Mouse (Mus musculus) forebrain, embryonic 13.5 days (tissue): Measurements from ENCODE around the gene Chl1. TPM values are rescaled to one million over a fixed set of nuclear protein-coding genes. Genes with fewer than 3 reads are reported as not detected.
A peak's percentile ranks its signal among the peaks of the same experiment; 100 is the strongest.

Experiments used
- ATAC-seq: fragments of 200-750 bp; cut with Nextera tagmentation; 2 replicates; pipeline ENCODE4 v1.8.0; 2017
- H3K27ac ChIP-seq: fragments of 300-500 bp; sonication (generic); 2 replicates; pipeline ENCODE4 v1.5.1; 2015; ENCODE audit warnings: inconsistent platforms, mild to moderate bottlenecking, moderate library complexity
- H3K27me3 ChIP-seq: fragments of 300-500 bp; sonication (generic); 2 replicates; pipeline ENCODE4 v1.6.1; 2015; ENCODE audit warnings: mild to moderate bottlenecking, inconsistent platforms
- H3K36me3 ChIP-seq: fragments of 300-500 bp; sonication (generic); 2 replicates; pipeline ENCODE4 v1.6.1; 2015; ENCODE audit warnings: mild to moderate bottlenecking, inconsistent platforms; ENCODE audit not compliant: poor library complexity, severe bottlenecking
- H3K4me1 ChIP-seq: fragments of 300-500 bp; sonication (generic); 2 replicates; pipeline ENCODE4 v1.6.1; 2015; ENCODE audit warnings: inconsistent platforms
- H3K4me2 ChIP-seq: fragments of 300-500 bp; sonication (generic); 2 replicates; pipeline ENCODE4 v1.6.1; 2015; ENCODE audit warnings: inconsistent platforms, mild to moderate bottlenecking, moderate library complexity
- H3K4me3 ChIP-seq: fragments of 300-500 bp; sonication (generic); 2 replicates; pipeline ENCODE4 v1.5.1; 2015; ENCODE audit warnings: mild to moderate bottlenecking, inconsistent platforms
- H3K9ac ChIP-seq: fragments of 300-500 bp; sonication (generic); 2 replicates; pipeline ENCODE4 v1.6.1; 2015; ENCODE audit warnings: mild to moderate bottlenecking, inconsistent platforms
- H3K9me3 ChIP-seq: fragments of 300-500 bp; sonication (generic); replicated peaks from 2 replicates; pipeline ENCODE4 v1.6.1; 2016; ENCODE audit warnings: inconsistent platforms
- WGBS: fragments of 180-500 bp; shearing (Covaris S2); methylation state at CpG from one replicate; pipeline ENCODE4 v1.1.7; 2015; 5-methylcytosine and 5-hydroxymethylcytosine counted together
- polyA plus RNA-seq: library from polyadenylated mRNA; unstranded; fragments of >200 nt; fragmentation: Nextera tagmentation; extraction: Ambion mirVana; gene quantifications from 2 replicates; pipeline ENCODE4 v1.2.1, GENCODE M21; 2015

Chl1 gene
- polyA plus RNA-seq, 1 experiment from 2014 or later = 42.4 TPM

DNA sequence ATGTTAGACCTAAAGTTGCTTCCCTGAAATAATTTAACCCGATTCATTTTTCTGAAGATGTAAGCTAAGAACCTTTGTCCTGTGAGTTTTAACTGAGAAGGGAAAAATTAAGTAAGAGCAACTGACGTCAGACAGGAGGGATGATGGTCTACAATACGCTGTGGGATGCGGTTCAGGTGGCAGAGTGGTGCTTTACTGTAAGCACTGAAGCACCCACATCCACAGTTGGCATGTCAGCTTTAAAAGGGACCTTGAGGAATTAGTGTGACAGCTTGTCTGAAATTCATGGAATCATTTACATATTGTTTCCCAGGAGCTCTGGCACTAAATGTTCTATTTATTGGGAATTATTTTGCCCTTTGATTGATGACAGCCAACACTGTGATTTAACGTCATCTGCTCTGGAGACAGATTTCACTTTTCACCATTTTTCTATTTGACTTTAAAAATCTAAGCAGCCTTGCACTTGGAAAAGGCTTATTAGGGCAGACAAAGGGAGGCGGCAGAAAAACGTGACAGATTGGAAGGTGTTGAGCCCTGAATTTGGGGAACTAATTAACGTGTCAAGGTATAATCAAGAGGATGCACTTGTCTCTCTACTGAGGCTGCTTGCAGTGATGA is 3.3 kb downstream of the Chl1 start:
- Histone ChIP-seq H3K9ac (no peak overlapping the region), H3K4me2 (peak overlapping the region; percentile 45), H3K9me3 (no peaks in the 10 kb centered on the region), H3K27ac (peak overlapping the region; percentile 69), H3K4me1 (peaks cover 40% of the 10 kb centered on the region), H3K27me3 (peaks cover 29% of the 10 kb centered on the region), H3K36me3 (no peaks in the 10 kb centered on the region), H3K4me3 (peak overlapping the region; percentile 22)
- ATAC-seq = peak; percentile 60
- 40% methylated on average over 8 of the region's 8 CpGs for WGBS

GRCm38 (mm10) chr6:103514346-103514745 is 4.0 kb downstream of the Chl1 start:
- no peak overlapping the region for H3K4me2 ChIP-seq
- peaks cover 40% of the 10 kb centered on the region for H3K4me1 ChIP-seq
- peak; percentile 1; the same call in 1 of the 2 replicates for ATAC-seq
- H3K4me3 ChIP-seq = 0 out of 2 replicates have a peak overlapping the region, but pooled peaks have one; percentile 22
- peaks cover 29% of the 10 kb centered on the region for H3K27me3 ChIP-seq
- WGBS = 11% methylated on average over 1 of the region's 1 CpGs
- no peaks in the 10 kb centered on the region for H3K9me3 ChIP-seq
- H3K36me3 ChIP-seq = no peaks in the 10 kb centered on the region
- no peak overlapping the region for H3K27ac ChIP-seq
- no peak overlapping the region for H3K9ac ChIP-seq

GRCm38 (mm10) chr6:103514756-103515155 is 4.4 kb downstream of the Chl1 start:
- WGBS = 30% methylated on average over 1 of the region's 1 CpGs
- Histone ChIP-seq H3K9me3 (no peaks in the 10 kb centered on the region), H3K36me3 (no peaks in the 10 kb centered on the region), H3K27ac (no peak overlapping the region), H3K27me3 (peaks cover 29% of the 10 kb centered on the region), H3K4me3 (no peak overlapping the region), H3K9ac (no peak overlapping the region), H3K4me1 (peaks cover 40% of the 10 kb centered on the region), H3K4me2 (no peak overlapping the region)
- no peak for ATAC-seq

GRCm38 (mm10) chr6:103519596-103519995 is 9.2 kb downstream of the Chl1 start:
- Histone ChIP-seq H3K27ac (no peak overlapping the region), H3K4me2 (no peak overlapping the region), H3K36me3 (no peaks in the 10 kb centered on the region), H3K9ac (no peak overlapping the region), H3K27me3 (no peaks in the 10 kb centered on the region), H3K4me1 (no peaks in the 10 kb centered on the region), H3K4me3 (no peak overlapping the region), H3K9me3 (no peaks in the 10 kb centered on the region)
- WGBS = 80% methylated on average over 2 of the region's 2 CpGs
- ATAC-seq = no peak

DNA sequence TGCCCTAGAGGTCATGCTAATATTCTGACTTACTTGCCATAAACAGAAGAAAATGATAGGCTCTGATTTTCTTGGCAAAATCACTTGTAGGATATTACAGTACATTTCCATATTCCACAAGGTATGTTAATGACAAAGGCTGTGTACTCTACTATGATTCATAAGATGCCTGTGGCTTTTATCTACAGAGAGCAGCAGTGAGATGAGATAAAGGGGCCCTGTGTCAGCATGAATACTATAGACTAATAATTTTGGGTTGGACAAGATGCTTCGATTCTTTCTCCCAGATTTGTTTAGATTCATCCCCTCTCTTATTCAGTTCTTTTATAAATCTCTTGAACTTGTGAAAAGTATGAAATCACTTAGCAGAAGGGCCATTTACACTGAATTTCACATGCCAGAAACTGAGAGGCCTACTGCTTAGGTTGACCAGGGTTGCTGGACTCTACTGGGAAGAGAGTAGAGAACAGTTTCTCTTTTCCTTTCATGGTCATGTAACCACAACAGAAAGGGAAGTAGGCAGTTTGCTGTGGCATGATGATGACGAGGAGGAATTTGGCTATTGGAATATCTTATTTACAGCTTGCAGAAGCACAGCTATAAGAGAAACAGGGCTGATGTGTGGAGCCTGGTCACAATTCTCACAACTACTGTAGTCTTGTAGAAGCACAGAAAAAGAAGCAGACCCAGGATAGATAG is 15.1 kb downstream of the Chl1 start:
- WGBS = 86% methylated on average over 2 of the region's 2 CpGs

DNA sequence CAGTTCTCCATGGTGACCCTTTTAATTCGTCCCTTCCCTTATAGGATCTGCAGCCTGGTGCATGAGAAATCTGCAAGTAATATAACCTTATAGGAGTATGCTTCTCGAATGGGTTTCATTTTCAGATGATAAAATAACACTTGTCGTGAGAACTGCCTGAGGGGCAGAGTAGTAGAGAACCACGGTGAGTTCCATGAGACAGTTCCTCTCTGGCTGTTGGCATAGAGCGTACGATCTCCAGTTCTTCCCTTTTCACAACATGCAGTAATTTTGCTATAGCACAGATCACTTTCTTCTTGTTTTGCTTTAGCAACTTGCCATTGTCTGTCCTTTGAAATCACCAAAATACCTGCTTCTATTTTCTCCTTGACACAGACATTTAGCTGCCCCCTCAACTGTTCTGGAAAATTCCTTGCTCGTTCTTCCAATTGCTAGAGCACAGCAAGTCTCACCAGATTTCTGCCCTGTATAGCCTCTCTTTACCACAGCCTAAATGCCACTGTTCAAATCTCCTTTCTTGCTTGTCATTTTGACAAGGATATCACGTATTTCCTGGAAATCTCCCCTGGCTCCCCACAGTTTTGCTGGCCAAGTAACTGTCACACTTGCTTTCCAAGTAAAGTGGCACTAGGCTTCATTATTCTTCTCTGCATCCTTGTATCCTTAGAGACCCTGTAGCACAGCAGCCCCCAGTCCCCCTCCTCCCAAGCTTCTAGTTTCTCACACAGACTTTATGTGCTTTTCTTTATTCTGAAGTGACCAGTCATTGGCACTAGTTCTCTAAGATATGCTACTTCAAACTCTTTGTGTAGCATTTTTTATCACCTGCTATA is 16.8 kb downstream of the Chl1 start:
- Histone ChIP-seq H3K4me2 (no peak overlapping the region), H3K36me3 (no peaks in the 10 kb centered on the region), H3K9me3 (no peaks in the 10 kb centered on the region), H3K9ac (no peak overlapping the region), H3K4me3 (no peak overlapping the region), H3K4me1 (no peaks in the 10 kb centered on the region), H3K27ac (no peak overlapping the region), H3K27me3 (no peaks in the 10 kb centered on the region)
- ATAC-seq = no peak; the same call in 1 of the 2 replicates
- 78% methylated on average over 8 of the region's 8 CpGs for WGBS

More for the DNA sequence above, 15.1 kb downstream of the Chl1 start:
- H3K4me3 ChIP-seq = no peak overlapping the region
- no peak overlapping the region for H3K9ac ChIP-seq
- H3K9me3 ChIP-seq = no peaks in the 10 kb centered on the region
- H3K27me3 ChIP-seq = no peaks in the 10 kb centered on the region
- H3K27ac ChIP-seq = no peak overlapping the region
- H3K4me2 ChIP-seq = no peak overlapping the region
- H3K36me3 ChIP-seq = no peaks in the 10 kb centered on the region
- no peaks in the 10 kb centered on the region for H3K4me1 ChIP-seq
- no peak for ATAC-seq

GRCm38 (mm10) chr6:103533048-103533447 is 22.7 kb downstream of the Chl1 start:
- Histone ChIP-seq H3K9ac (no peak overlapping the region), H3K4me3 (no peak overlapping the region), H3K27ac (no peak overlapping the region), H3K4me2 (no peak overlapping the region), H3K27me3 (no peaks in the 10 kb centered on the region), H3K9me3 (no peaks in the 10 kb centered on the region), H3K4me1 (no peaks in the 10 kb centered on the region), H3K36me3 (no peaks in the 10 kb centered on the region)
- ATAC-seq = no peak

GRCm38 (mm10) chr6:103534027-103534426 is 23.6 kb downstream of the Chl1 start:
- ATAC-seq = no peak
- 85% methylated on average over 2 of the region's 2 CpGs for WGBS
- Histone ChIP-seq H3K27me3 (no peaks in the 10 kb centered on the region), H3K4me3 (no peak overlapping the region), H3K9me3 (no peaks in the 10 kb centered on the region), H3K27ac (no peak overlapping the region), H3K4me1 (no peaks in the 10 kb centered on the region), H3K9ac (no peak overlapping the region), H3K36me3 (no peaks in the 10 kb centered on the region), H3K4me2 (no peak overlapping the region)

GRCm38 (mm10) chr6:103542576-103542975 is 32.2 kb downstream of the Chl1 start:
- H3K4me2 ChIP-seq = no peak overlapping the region
- no peak for ATAC-seq

DNA sequence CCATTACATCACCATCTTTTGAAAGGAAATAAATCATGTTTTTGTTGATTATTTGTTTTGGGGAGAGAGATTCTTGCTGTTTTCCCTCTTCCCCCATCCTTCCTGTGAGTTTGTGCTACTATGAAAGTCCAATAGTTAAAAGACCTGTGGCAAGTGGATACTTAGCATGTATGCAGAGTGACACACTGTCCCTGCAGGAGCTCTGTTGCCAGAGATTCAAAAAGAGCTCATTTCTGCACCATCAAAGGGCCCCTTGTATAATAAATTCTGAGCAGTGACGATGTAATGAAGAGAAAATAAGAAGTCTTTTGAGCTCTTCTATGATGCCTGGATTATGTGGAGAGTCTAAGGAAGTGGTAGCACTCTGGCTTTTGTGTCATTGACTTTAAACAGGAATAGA is 33.4 kb downstream of the Chl1 start:
- Histone ChIP-seq H3K4me1 (peaks cover 2% of the 10 kb centered on the region; the same call in 1 of the 2 replicates), H3K9me3 (no peaks in the 10 kb centered on the region), H3K4me2 (no peak overlapping the region), H3K4me3 (no peak overlapping the region), H3K9ac (no peak overlapping the region), H3K36me3 (no peaks in the 10 kb centered on the region), H3K27ac (no peak overlapping the region), H3K27me3 (no peaks in the 10 kb centered on the region)
- peak; percentile 45; the same call in 1 of the 2 replicates for ATAC-seq
- WGBS = 0% methylated on average over 1 of the region's 1 CpGs

More at GRCm38 (mm10) chr6:103542576-103542975, 32.2 kb downstream of the Chl1 start:
- H3K9me3 ChIP-seq = no peaks in the 10 kb centered on the region
- H3K9ac ChIP-seq = no peak overlapping the region
- 58% methylated on average over 2 of the region's 2 CpGs for WGBS
- peaks cover 2% of the 10 kb centered on the region; the same call in 1 of the 2 replicates for H3K4me1 ChIP-seq
- H3K36me3 ChIP-seq = no peaks in the 10 kb centered on the region
- no peaks in the 10 kb centered on the region for H3K27me3 ChIP-seq
- H3K27ac ChIP-seq = no peak overlapping the region
- H3K4me3 ChIP-seq = no peak overlapping the region

- no peak for ATAC-seq
- Histone ChIP-seq H3K9me3 (no peaks in the 10 kb centered on the region), H3K27ac (no peak overlapping the region), H3K4me1 (peaks cover 2% of the 10 kb centered on the region; the same call in 1 of the 2 replicates), H3K9ac (no peak overlapping the region), H3K4me2 (no peak overlapping the region), H3K27me3 (no peaks in the 10 kb centered on the region), H3K4me3 (no peak overlapping the region), H3K36me3 (no peaks in the 10 kb centered on the region)
- WGBS = 54% methylated on average over 3 of the region's 3 CpGs
These were observed 35.9 kb downstream of the Chl1 start for GRCm38 (mm10) chr6:103546314-103546713.

DNA sequence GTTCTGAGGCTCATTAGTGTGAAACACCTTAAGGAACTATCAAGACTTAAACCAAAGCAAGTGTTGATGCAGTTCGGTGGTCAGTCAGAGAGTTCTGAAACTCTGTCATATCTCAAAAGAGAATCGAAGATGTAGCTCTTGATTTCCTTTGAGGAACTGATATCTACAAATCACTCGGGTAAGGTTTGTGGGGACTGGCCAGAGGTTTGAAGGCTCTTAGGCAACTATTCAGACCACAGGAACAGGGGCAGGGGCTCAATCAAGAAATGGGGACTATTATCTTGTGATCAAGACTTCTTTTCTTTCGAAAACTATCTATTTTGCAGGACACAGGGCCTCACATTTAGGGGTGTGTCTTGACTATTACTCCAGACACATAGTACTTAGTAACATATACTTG is 39.5 kb downstream of the Chl1 start:
- no peaks in the 10 kb centered on the region for H3K36me3 ChIP-seq
- H3K27ac ChIP-seq = no peak overlapping the region
- WGBS = 88% methylated on average over 4 of the region's 4 CpGs
- H3K4me2 ChIP-seq = no peak overlapping the region
- H3K27me3 ChIP-seq = no peaks in the 10 kb centered on the region
- no peak overlapping the region for H3K4me3 ChIP-seq
- ATAC-seq = no peak
- H3K9me3 ChIP-seq = peaks cover 4% of the 10 kb centered on the region; the same call in 1 of the 2 replicates
- no peak overlapping the region for H3K9ac ChIP-seq
- peaks cover 2% of the 10 kb centered on the region; the same call in 1 of the 2 replicates for H3K4me1 ChIP-seq
